Mouse (Mus musculus): ENCODE data around the gene Sys1.

Gene Sys1

DNA sequence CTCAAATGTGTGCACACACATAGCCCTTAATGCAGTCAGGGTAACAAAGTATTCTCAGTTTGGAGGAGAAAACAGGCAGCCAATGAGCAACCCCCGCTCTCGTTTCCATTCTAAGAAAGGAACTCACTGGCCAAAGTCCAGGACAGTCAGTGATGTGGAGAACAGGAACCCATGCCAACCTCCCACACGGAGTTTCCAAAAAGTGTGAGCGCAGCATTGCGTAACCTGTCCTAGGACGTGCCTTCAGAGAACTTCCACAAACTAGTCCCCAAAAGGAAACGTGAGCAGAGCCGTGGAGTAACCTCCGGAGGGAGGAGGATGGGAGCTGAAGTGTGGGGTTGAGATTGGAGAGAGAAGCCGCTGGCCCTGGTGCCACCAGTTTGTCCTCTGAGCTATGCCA is 1.9 kb upstream of the Sys1 start:
- H3K36me3 ChIP-seq (ENCODE audit: control insufficient read depth, insufficient read depth, low read length, poor library complexity, severe bottlenecking): no peaks in the 10 kb centered on the region
- H3K27me3 ChIP-seq (ENCODE audit: control insufficient read depth, insufficient read depth, low read length, poor library complexity, severe bottlenecking): no peaks in the 10 kb centered on the region
- no peak for DNase-seq (ENCODE audit: low read depth, low spot score)

DNA sequence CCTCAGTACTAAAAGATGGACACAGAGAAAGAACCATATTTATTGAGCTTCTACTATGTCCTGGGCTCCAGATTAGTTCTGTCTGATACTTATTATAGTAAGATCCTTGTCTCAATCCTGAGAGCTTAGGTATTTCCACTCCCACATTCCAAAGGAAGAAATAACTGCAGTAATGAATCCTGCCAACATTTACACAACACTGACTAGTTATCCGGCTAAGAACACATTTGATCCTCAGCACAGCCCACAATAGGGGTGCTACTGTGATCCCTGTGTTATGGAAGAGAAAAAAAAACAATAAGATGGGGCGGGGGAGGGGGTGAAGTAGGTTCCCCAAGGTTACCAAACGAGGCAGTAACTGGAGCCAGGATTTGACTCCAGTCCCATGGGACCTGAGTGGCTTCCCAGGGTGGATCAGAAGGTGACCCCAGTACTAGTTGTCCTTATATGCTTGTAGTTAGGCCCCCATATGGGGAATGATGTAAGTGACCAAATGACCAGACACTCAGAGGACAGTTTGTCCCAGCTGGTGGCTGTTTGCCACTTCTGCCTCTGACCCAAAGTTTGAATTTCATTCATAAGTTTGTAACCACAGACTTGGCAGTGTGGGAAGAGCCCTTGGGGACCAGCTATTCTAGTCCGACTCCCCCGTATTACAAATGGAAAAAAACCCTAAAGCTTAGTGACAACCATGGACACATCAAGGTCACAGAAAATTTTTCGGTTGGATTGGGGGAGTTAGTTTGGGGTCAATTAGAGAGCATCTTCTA is 1.2 kb upstream of the Sys1 start:
- H3K36me3 ChIP-seq (ENCODE audit: control insufficient read depth, insufficient read depth, low read length, poor library complexity, severe bottlenecking): no peaks in the 10 kb centered on the region
- no peak for DNase-seq (ENCODE audit: low read depth, low spot score)
- no peaks in the 10 kb centered on the region for H3K27me3 ChIP-seq (ENCODE audit: control insufficient read depth, insufficient read depth, low read length, poor library complexity, severe bottlenecking)

- Histone ChIP-seq H3K36me3 (ENCODE audit: control insufficient read depth, insufficient read depth, low read length, poor library complexity, severe bottlenecking) (no peaks in the 10 kb centered on the region), H3K27me3 (ENCODE audit: control insufficient read depth, insufficient read depth, low read length, poor library complexity, severe bottlenecking) (no peaks in the 10 kb centered on the region)
- no peak for DNase-seq (ENCODE audit: low read depth, low spot score)
Observed at GRCm38 (mm10) chr2:164456413-164456812, 351 bp upstream of the Sys1 start.

GRCm38 (mm10) chr2:164457942-164458341 is 1.2 kb downstream of the Sys1 start:
- no peaks in the 10 kb centered on the region for H3K27me3 ChIP-seq (ENCODE audit: control insufficient read depth, insufficient read depth, low read length, poor library complexity, severe bottlenecking)
- DNase-seq (ENCODE audit: low read depth, low spot score): no peak
- H3K36me3 ChIP-seq (ENCODE audit: control insufficient read depth, insufficient read depth, low read length, poor library complexity, severe bottlenecking): no peaks in the 10 kb centered on the region; the same call in 1 of the 2 replicates

DNA sequence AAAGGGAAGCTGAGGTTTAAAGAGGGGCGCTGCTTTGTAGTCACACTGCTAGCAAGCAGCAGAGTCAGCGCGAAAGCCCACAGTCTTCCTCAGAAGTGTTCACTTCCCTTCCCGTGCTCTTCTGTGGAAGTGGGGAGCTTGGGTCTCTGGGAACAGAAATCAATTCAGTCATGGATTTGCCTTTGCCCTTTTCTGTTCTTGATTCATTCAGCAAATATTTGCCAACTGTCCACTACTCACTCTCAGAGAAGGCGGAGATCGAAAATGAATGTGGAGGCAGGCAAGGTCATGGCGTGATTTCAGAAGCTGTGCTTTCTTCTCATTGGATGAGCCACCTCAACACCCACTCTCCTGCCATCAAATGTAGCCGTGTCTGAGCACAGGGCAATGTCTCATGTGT is 1.8 kb downstream of the Sys1 start:
- Histone ChIP-seq H3K36me3 (ENCODE audit: control insufficient read depth, insufficient read depth, low read length, poor library complexity, severe bottlenecking) (no peaks in the 10 kb centered on the region; the same call in 1 of the 2 replicates), H3K27me3 (ENCODE audit: control insufficient read depth, insufficient read depth, low read length, poor library complexity, severe bottlenecking) (no peaks in the 10 kb centered on the region)
- peak; percentile 52 for DNase-seq (ENCODE audit: low read depth, low spot score)

DNA sequence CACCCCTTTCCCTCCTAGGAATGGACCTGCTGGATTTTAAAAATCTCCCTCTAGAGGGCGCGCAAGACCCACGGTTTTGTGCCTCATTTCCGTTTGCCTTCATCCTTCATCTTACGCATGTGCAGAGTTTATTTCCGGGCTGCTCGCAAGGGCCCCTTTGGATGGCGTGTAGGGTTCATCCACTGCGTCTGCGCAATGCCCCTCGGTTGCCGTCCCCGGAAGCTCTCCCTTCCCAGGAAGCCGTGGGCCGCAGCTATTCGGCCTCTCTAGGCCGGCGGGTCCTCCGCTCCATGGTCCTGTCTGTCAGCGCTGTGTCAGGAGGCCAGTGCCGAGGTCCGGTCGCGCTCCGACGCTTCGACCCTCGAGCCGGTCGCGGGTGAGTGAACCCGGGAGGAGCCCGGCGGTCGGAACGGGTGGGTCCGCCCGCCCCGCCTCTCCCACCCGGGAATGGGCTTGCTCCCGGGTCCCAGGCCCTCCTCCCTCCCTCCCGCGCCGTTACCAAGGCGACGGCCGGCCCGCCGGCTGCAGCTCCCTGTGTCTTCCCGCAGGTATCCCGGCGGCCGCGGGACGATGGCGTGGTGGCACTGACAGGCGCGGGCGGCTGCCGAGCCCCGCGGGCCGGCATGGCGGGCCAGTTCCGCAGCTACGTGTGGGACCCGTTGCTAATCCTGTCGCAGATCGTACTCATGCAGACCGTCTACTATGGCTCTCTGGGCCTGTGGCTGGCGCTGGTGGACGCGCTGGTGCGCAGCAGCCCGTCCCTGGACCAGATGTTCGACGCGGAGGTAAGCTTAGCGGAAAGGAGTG is 4.2 kb downstream of the Sys1 start, which contains the start of gene Gm20458:
TSS of gene Gm20458 (plus strand) at position 223 of the 807 bp plus-strand sequence.
- Histone ChIP-seq H3K36me3 (ENCODE audit: control insufficient read depth, insufficient read depth, low read length, poor library complexity, severe bottlenecking) (peaks cover 5% of the 10 kb centered on the region; the same call in 1 of the 2 replicates), H3K27me3 (ENCODE audit: control insufficient read depth, insufficient read depth, low read length, poor library complexity, severe bottlenecking) (no peaks in the 10 kb centered on the region)
- peak; percentile 97 for DNase-seq (ENCODE audit: low read depth, low spot score)

- no peak for DNase-seq (ENCODE audit: low read depth, low spot score)
- H3K27me3 ChIP-seq (ENCODE audit: control insufficient read depth, insufficient read depth, low read length, poor library complexity, severe bottlenecking): no peaks in the 10 kb centered on the region
- peaks cover 5% of the 10 kb centered on the region; the same call in 1 of the 2 replicates for H3K36me3 ChIP-seq (ENCODE audit: control insufficient read depth, insufficient read depth, low read length, poor library complexity, severe bottlenecking)
Observed at GRCm38 (mm10) chr2:164465161-164465560, 8.4 kb downstream of the Sys1 start.

DNA sequence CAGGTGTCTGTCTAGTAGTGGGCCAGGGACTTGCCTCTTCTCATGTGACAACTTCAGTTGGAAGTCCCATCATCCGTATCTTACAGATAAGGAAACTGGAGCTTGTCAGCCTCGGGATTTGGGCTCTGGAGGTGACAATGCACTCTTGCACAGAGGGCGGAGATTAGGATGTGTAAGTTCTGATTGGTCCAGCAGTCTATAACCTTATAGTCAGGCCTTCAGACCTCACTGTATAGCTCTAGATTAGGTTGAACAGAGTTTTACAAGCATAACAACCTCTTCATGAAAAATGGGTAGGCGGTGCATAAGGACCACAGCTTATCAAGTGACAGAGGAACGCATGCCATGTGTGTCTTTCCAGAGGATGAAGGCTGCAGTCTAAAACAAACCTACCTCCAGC is 10.0 kb downstream of the Sys1 start:
- H3K27me3 ChIP-seq (ENCODE audit: control insufficient read depth, insufficient read depth, low read length, poor library complexity, severe bottlenecking): no peaks in the 10 kb centered on the region
- DNase-seq (ENCODE audit: low read depth, low spot score): no peak
- peaks cover 5% of the 10 kb centered on the region; the same call in 1 of the 2 replicates for H3K36me3 ChIP-seq (ENCODE audit: control insufficient read depth, insufficient read depth, low read length, poor library complexity, severe bottlenecking)

- no peaks in the 10 kb centered on the region for H3K27me3 ChIP-seq (ENCODE audit: control insufficient read depth, insufficient read depth, low read length, poor library complexity, severe bottlenecking)
- peak; percentile 79 for DNase-seq (ENCODE audit: low read depth, low spot score)
- H3K36me3 ChIP-seq (ENCODE audit: control insufficient read depth, insufficient read depth, low read length, poor library complexity, severe bottlenecking): peaks cover 3% of the 10 kb centered on the region
Observed at GRCm38 (mm10) chr2:164470254-164470653, 13.5 kb downstream of the Sys1 start.

DNA sequence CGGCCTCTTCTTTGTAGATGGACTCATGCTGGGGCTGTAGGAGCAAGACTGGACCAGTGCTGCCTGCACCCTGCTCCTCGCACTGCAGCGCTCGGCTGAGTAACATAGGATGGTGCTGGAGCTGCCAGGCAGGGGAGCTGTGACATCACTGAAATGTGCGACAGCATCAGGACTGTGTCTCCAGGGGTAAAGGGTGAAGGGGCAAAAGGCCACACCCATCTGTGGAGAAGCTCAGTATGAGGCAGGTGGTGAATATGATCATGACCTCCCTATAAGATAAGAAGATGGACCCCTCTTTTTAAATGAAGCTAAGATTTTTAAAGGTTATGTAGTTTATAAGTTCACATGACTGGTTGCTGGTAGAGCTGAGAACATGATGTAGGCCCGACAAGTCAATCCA is 16.9 kb downstream of the Sys1 start, which contains the start of gene Trp53tg5:
TSS of gene Trp53tg5 (minus strand) at position 101 of the 400 bp plus-strand sequence.
- DNase-seq (ENCODE audit: low read depth, low spot score): no peak
- Histone ChIP-seq H3K27me3 (ENCODE audit: control insufficient read depth, insufficient read depth, low read length, poor library complexity, severe bottlenecking) (no peaks in the 10 kb centered on the region), H3K36me3 (ENCODE audit: control insufficient read depth, insufficient read depth, low read length, poor library complexity, severe bottlenecking) (peaks cover 3% of the 10 kb centered on the region)

GRCm38 (mm10) chr2:164485681-164486257 is 29.0 kb downstream of the Sys1 start, which contains the start of gene Dbndd2:
TSS of gene Dbndd2 (plus strand) at chr2:164486106.
- H3K27me3 ChIP-seq (ENCODE audit: control insufficient read depth, insufficient read depth, low read length, poor library complexity, severe bottlenecking): no peaks in the 10 kb centered on the region
- no peak for DNase-seq (ENCODE audit: low read depth, low spot score)
- H3K36me3 ChIP-seq (ENCODE audit: control insufficient read depth, insufficient read depth, low read length, poor library complexity, severe bottlenecking): no peaks in the 10 kb centered on the region

- no peaks in the 10 kb centered on the region for H3K27me3 ChIP-seq (ENCODE audit: control insufficient read depth, insufficient read depth, low read length, poor library complexity, severe bottlenecking)
- no peaks in the 10 kb centered on the region for H3K36me3 ChIP-seq (ENCODE audit: control insufficient read depth, insufficient read depth, low read length, poor library complexity, severe bottlenecking)
- DNase-seq (ENCODE audit: low read depth, low spot score): peak; percentile 75
Observed at GRCm38 (mm10) chr2:164486258-164487114, 29.7 kb downstream of the Sys1 start.

- no peaks in the 10 kb centered on the region for H3K27me3 ChIP-seq (ENCODE audit: control insufficient read depth, insufficient read depth, low read length, poor library complexity, severe bottlenecking)
- DNase-seq (ENCODE audit: low read depth, low spot score): no peak
- H3K36me3 ChIP-seq (ENCODE audit: control insufficient read depth, insufficient read depth, low read length, poor library complexity, severe bottlenecking): no peaks in the 10 kb centered on the region
Observed at GRCm38 (mm10) chr2:164487115-164487527, 30.4 kb downstream of the Sys1 start.

GRCm38 (mm10) chr2:164487812-164488211 is 31.0 kb downstream of the Sys1 start:
- DNase-seq (ENCODE audit: low read depth, low spot score): no peak
- no peaks in the 10 kb centered on the region for H3K27me3 ChIP-seq (ENCODE audit: control insufficient read depth, insufficient read depth, low read length, poor library complexity, severe bottlenecking)
- H3K36me3 ChIP-seq (ENCODE audit: control insufficient read depth, insufficient read depth, low read length, poor library complexity, severe bottlenecking): no peaks in the 10 kb centered on the region
